Mouse (Mus musculus): Measurements from ENCODE around the gene Sphkap. TPM values are rescaled to one million over a fixed set of nuclear protein-coding genes. Genes with fewer than 3 reads are reported as not detected.

The Sphkap gene
- polyA plus RNA-seq, 1 experiment from 2014 or later: 15.4 TPM

GRCm38 (mm10) chr1:83251746-83252145, 156.3 kb downstream of the Sphkap start:
- Histone ChIP-seq H3K36me3 (ENCODE audit: control insufficient read depth, insufficient read depth, low read length) (no peaks in the 10 kb centered on the region), H3K4me2 (ENCODE audit: low read length) (no peak overlapping the region), H3K27me3 (ENCODE audit: control insufficient read depth, insufficient read depth, low read length) (no peaks in the 10 kb centered on the region), H3K9ac (replicated peaks; ENCODE audit: low read length) (no peak overlapping the region), H3K9me3 (ENCODE audit: control insufficient read depth, low read length) (no peaks in the 10 kb centered on the region), H3K27ac (replicated peaks; ENCODE audit: low read depth, low read length) (no peak overlapping the region), H3K4me1 (ENCODE audit: control insufficient read depth, insufficient read depth, low read length) (no peaks in the 10 kb centered on the region), H3K4me3 (replicated peaks; ENCODE audit: low read depth, low read length) (no peak overlapping the region)
- 90% methylated on average over 1 of the region's 1 CpGs for WGBS
- DNase-seq (no peak), ATAC-seq (ENCODE audit: low FRiP score, low TSS enrichment) (no peak)

- no peak overlapping the region for H3K27ac ChIP-seq (replicated peaks; ENCODE audit: low read depth, low read length)
- no peak overlapping the region for H3K9ac ChIP-seq (replicated peaks; ENCODE audit: low read length)
- H3K4me2 ChIP-seq (ENCODE audit: low read length): no peak overlapping the region
- no peaks in the 10 kb centered on the region for H3K27me3 ChIP-seq (ENCODE audit: control insufficient read depth, insufficient read depth, low read length)
- no peaks in the 10 kb centered on the region for H3K4me1 ChIP-seq (ENCODE audit: control insufficient read depth, insufficient read depth, low read length)
- no peaks in the 10 kb centered on the region for H3K36me3 ChIP-seq (ENCODE audit: control insufficient read depth, insufficient read depth, low read length)
- no peak for ATAC-seq (ENCODE audit: low FRiP score, low TSS enrichment)
- no peak overlapping the region for H3K4me3 ChIP-seq (replicated peaks; ENCODE audit: low read depth, low read length)
- no peaks in the 10 kb centered on the region for H3K9me3 ChIP-seq (ENCODE audit: control insufficient read depth, low read length)
- WGBS: 97% methylated on average over 1 of the region's 1 CpGs
- DNase-seq: no peak
Measured at GRCm38 (mm10) chr1:83248235-83248746, 159.7 kb downstream of the Sphkap start.

DNA sequence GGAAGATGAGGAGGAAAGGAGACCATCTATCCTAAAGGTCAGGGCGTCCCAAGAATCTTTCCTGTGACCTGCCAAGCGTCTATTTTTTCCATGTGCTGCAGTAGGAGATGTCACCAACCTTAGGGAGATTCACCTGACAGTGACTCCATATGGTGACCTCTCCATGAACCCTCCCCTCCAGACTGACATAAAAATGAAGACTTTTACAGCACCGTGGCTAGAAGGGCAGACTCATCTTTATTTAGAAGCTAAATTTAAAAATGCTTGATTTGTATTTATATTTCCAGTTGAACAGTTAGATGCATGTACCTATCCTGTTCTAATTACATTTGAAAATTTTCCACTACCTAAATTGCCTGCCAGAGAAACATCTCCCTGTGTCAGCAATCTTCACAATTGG, 180.1 kb downstream of the Sphkap start:
- no peak for ATAC-seq (ENCODE audit: low FRiP score, low TSS enrichment)
- no peaks in the 10 kb centered on the region for H3K9me3 ChIP-seq (ENCODE audit: control insufficient read depth, low read length)
- no peak overlapping the region for H3K27ac ChIP-seq (replicated peaks; ENCODE audit: low read depth, low read length)
- no peaks in the 10 kb centered on the region for H3K4me1 ChIP-seq (ENCODE audit: control insufficient read depth, insufficient read depth, low read length)
- H3K4me3 ChIP-seq (replicated peaks; ENCODE audit: low read depth, low read length): no peak overlapping the region
- no peak overlapping the region for H3K4me2 ChIP-seq (ENCODE audit: low read length)
- no peaks in the 10 kb centered on the region for H3K36me3 ChIP-seq (ENCODE audit: control insufficient read depth, insufficient read depth, low read length)
- H3K27me3 ChIP-seq (ENCODE audit: control insufficient read depth, insufficient read depth, low read length): no peaks in the 10 kb centered on the region
- DNase-seq: no peak
- 84% methylated on average over 3 of the region's 3 CpGs for WGBS
- H3K9ac ChIP-seq (replicated peaks; ENCODE audit: low read length): no peak overlapping the region

- no peak overlapping the region for H3K4me2 ChIP-seq (ENCODE audit: low read length)
- DNase-seq: no peak
- H3K4me1 ChIP-seq (ENCODE audit: control insufficient read depth, insufficient read depth, low read length): no peaks in the 10 kb centered on the region
- no peak overlapping the region for H3K4me3 ChIP-seq (replicated peaks; ENCODE audit: low read depth, low read length)
- H3K36me3 ChIP-seq (ENCODE audit: control insufficient read depth, insufficient read depth, low read length): no peaks in the 10 kb centered on the region
- no peaks in the 10 kb centered on the region; the same call in 1 of the 2 replicates for H3K9me3 ChIP-seq (ENCODE audit: control insufficient read depth, low read length)
- no peak overlapping the region for H3K9ac ChIP-seq (replicated peaks; ENCODE audit: low read length)
- H3K27ac ChIP-seq (replicated peaks; ENCODE audit: low read depth, low read length): no peak overlapping the region
- no peak for ATAC-seq (ENCODE audit: low FRiP score, low TSS enrichment)
- no peaks in the 10 kb centered on the region for H3K27me3 ChIP-seq (ENCODE audit: control insufficient read depth, insufficient read depth, low read length)
Measured at GRCm38 (mm10) chr1:83224423-83224960, 183.5 kb downstream of the Sphkap start.

- peak; percentile 58 for DNase-seq
- Histone ChIP-seq H3K27me3 (ENCODE audit: control insufficient read depth, insufficient read depth, low read length) (no peaks in the 10 kb centered on the region), H3K9me3 (ENCODE audit: control insufficient read depth, low read length) (no peaks in the 10 kb centered on the region; the same call in 1 of the 2 replicates), H3K4me3 (replicated peaks; ENCODE audit: low read depth, low read length) (no peak overlapping the region), H3K4me2 (ENCODE audit: low read length) (no peak overlapping the region), H3K36me3 (ENCODE audit: control insufficient read depth, insufficient read depth, low read length) (no peaks in the 10 kb centered on the region), H3K27ac (replicated peaks; ENCODE audit: low read depth, low read length) (no peak overlapping the region), H3K4me1 (ENCODE audit: control insufficient read depth, insufficient read depth, low read length) (no peaks in the 10 kb centered on the region), H3K9ac (replicated peaks; ENCODE audit: low read length) (no peak overlapping the region)
- no peak for ATAC-seq (ENCODE audit: low FRiP score, low TSS enrichment)
- WGBS: 77% methylated on average over 1 of the region's 1 CpGs
Measured at GRCm38 (mm10) chr1:83223072-83223471, 184.9 kb downstream of the Sphkap start.

DNA sequence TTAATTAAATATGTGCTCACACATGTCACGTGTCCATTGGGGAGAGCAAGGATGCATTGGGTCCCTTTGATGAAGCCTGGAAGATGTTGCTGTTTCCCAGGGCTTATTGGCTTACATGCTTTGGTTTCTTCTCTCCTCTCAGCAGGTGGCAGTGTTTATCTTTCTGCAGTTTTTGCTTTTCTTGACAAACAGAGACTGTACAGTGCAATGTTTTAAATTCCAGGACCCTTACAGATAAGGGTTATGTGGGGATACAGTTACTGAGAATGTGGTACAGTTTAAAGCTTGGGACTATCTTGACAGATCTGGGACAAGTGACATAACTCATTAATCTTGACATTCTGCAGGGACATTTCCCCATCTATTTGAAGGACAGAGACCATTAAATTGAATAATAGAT, 189.7 kb downstream of the Sphkap start:
- H3K27me3 ChIP-seq (ENCODE audit: control insufficient read depth, insufficient read depth, low read length): no peaks in the 10 kb centered on the region
- H3K4me3 ChIP-seq (replicated peaks; ENCODE audit: low read depth, low read length): no peak overlapping the region
- H3K36me3 ChIP-seq (ENCODE audit: control insufficient read depth, insufficient read depth, low read length): no peaks in the 10 kb centered on the region
- no peaks in the 10 kb centered on the region for H3K4me1 ChIP-seq (ENCODE audit: control insufficient read depth, insufficient read depth, low read length)
- DNase-seq (peak; percentile 77), ATAC-seq (ENCODE audit: low FRiP score, low TSS enrichment) (no peak)
- H3K9ac ChIP-seq (replicated peaks; ENCODE audit: low read length): no peak overlapping the region
- no peak overlapping the region for H3K4me2 ChIP-seq (ENCODE audit: low read length)
- no peak overlapping the region for H3K27ac ChIP-seq (replicated peaks; ENCODE audit: low read depth, low read length)
- H3K9me3 ChIP-seq (ENCODE audit: control insufficient read depth, low read length): no peaks in the 10 kb centered on the region; the same call in 1 of the 2 replicates
- 59% methylated on average over 1 of the region's 1 CpGs for WGBS

- Histone ChIP-seq H3K36me3 (ENCODE audit: control insufficient read depth, insufficient read depth, low read length) (no peaks in the 10 kb centered on the region), H3K4me3 (replicated peaks; ENCODE audit: low read depth, low read length) (no peak overlapping the region), H3K4me2 (ENCODE audit: low read length) (no peak overlapping the region), H3K27ac (replicated peaks; ENCODE audit: low read depth, low read length) (no peak overlapping the region), H3K27me3 (ENCODE audit: control insufficient read depth, insufficient read depth, low read length) (no peaks in the 10 kb centered on the region), H3K9ac (replicated peaks; ENCODE audit: low read length) (no peak overlapping the region), H3K4me1 (ENCODE audit: control insufficient read depth, insufficient read depth, low read length) (no peaks in the 10 kb centered on the region), H3K9me3 (ENCODE audit: control insufficient read depth, low read length) (no peaks in the 10 kb centered on the region)
- ATAC-seq (ENCODE audit: low FRiP score, low TSS enrichment) (no peak), DNase-seq (no peak)
- WGBS: 85% methylated on average over 1 of the region's 1 CpGs
Measured at GRCm38 (mm10) chr1:83209981-83210380, 198.0 kb downstream of the Sphkap start.

Other genes starting within 250 kb of the Sphkap start
- gene Daw1, start 248.4 kb downstream of the Sphkap start, polyA plus RNA-seq (2014; fragmentation: Nextera tagmentation; extraction: Ambion mirVana): 0.80 and 1.00 TPM in 2 replicates

Measured in midbrain, embryonic 14.5 days (tissue).